Mouse (Mus musculus) limb, embryonic 13.5 days (tissue): Measurements from ENCODE around the gene Dlgap1. TPM values are rescaled to one million over a fixed set of nuclear protein-coding genes. Genes with fewer than 3 reads are reported as not detected.

Experiments used
- ATAC-seq: fragments of 200-750 bp; cut with Nextera tagmentation; 2 replicates; pipeline ENCODE4 v1.8.0; 2017; ENCODE audit warnings: low read depth, moderate number of reproducible peaks, moderate TSS enrichment; ENCODE audit not compliant: low FRiP score
- H3K27ac ChIP-seq: fragments of 300-500 bp; sonication (generic); 2 replicates; pipeline ENCODE4 v1.5.1; 2015; ENCODE audit warnings: inconsistent platforms, mild to moderate bottlenecking, moderate library complexity
- H3K27me3 ChIP-seq: fragments of 300-500 bp; sonication (generic); 2 replicates; pipeline ENCODE4 v1.6.1; 2015; ENCODE audit warnings: mild to moderate bottlenecking, inconsistent platforms
- H3K36me3 ChIP-seq: fragments of 300-500 bp; sonication (generic); 2 replicates; pipeline ENCODE4 v1.6.1; 2015; ENCODE audit warnings: inconsistent platforms, mild to moderate bottlenecking, moderate library complexity
- H3K4me1 ChIP-seq: fragments of 300-500 bp; sonication (generic); 2 replicates; pipeline ENCODE4 v1.6.1; 2015; ENCODE audit warnings: inconsistent platforms
- H3K4me2 ChIP-seq: fragments of 300-500 bp; sonication (generic); replicated peaks from 2 replicates; pipeline ENCODE4 v1.6.1; 2015; ENCODE audit warnings: inconsistent platforms, mild to moderate bottlenecking, moderate library complexity
- H3K4me3 ChIP-seq: fragments of 300-500 bp; sonication (generic); 2 replicates; pipeline ENCODE4 v1.5.1; 2015; ENCODE audit warnings: moderate library complexity, mild to moderate bottlenecking, inconsistent platforms
- H3K9ac ChIP-seq: fragments of 300-500 bp; sonication (generic); 2 replicates; pipeline ENCODE4 v1.6.1; 2015; ENCODE audit warnings: mild to moderate bottlenecking, inconsistent platforms
- H3K9me3 ChIP-seq: fragments of 300-500 bp; sonication (generic); 2 replicates; pipeline ENCODE4 v1.6.1; 2016; ENCODE audit warnings: inconsistent platforms
- WGBS: fragments of 180-500 bp; shearing (Covaris S2); methylation state at CpG from one replicate; pipeline ENCODE4 v1.1.7; 2015; 5-methylcytosine and 5-hydroxymethylcytosine counted together
- polyA plus RNA-seq: library from polyadenylated mRNA; unstranded; fragments of >200 nt; fragmentation: Nextera tagmentation; extraction: Ambion mirVana; gene quantifications from 2 replicates; pipeline ENCODE4 v1.2.1, GENCODE M21; 2015

Gene Dlgap1
- polyA plus RNA-seq, 1 experiment from 2014 or later = 9.2 TPM

- WGBS = 61% methylated on average over 7 of the region's 7 CpGs
- no peaks in the 10 kb centered on the region for H3K9me3 ChIP-seq
- no peak overlapping the region for H3K4me2 ChIP-seq
- H3K27ac ChIP-seq = no peak overlapping the region
- H3K36me3 ChIP-seq = no peaks in the 10 kb centered on the region
- H3K27me3 ChIP-seq = no peaks in the 10 kb centered on the region
- no peak overlapping the region for H3K9ac ChIP-seq
- no peaks in the 10 kb centered on the region for H3K4me1 ChIP-seq
- no peak overlapping the region for H3K4me3 ChIP-seq
- ATAC-seq = no peak
Measured at GRCm38 (mm10) chr17:70247342-70247741, 278.5 kb downstream of the Dlgap1 start.

- H3K9me3 ChIP-seq = no peaks in the 10 kb centered on the region
- H3K4me2 ChIP-seq = no peak overlapping the region
- H3K36me3 ChIP-seq = no peaks in the 10 kb centered on the region
- H3K4me1 ChIP-seq = no peaks in the 10 kb centered on the region
- no peak overlapping the region for H3K27ac ChIP-seq
- H3K9ac ChIP-seq = no peak overlapping the region
- 24% methylated on average over 6 of the region's 6 CpGs for WGBS
- no peak overlapping the region for H3K4me3 ChIP-seq
- ATAC-seq = no peak
- no peaks in the 10 kb centered on the region for H3K27me3 ChIP-seq
Measured at GRCm38 (mm10) chr17:70248250-70248649, 279.4 kb downstream of the Dlgap1 start.

GRCm38 (mm10) chr17:70252476-70252875 is 283.6 kb downstream of the Dlgap1 start:
- Histone ChIP-seq H3K27me3 (no peaks in the 10 kb centered on the region), H3K27ac (no peak overlapping the region), H3K4me2 (no peak overlapping the region), H3K4me1 (no peaks in the 10 kb centered on the region), H3K9ac (no peak overlapping the region), H3K4me3 (no peak overlapping the region), H3K36me3 (no peaks in the 10 kb centered on the region), H3K9me3 (no peaks in the 10 kb centered on the region)
- ATAC-seq = no peak
- WGBS = 84% methylated on average over 3 of the region's 3 CpGs

GRCm38 (mm10) chr17:70256371-70256770 is 287.5 kb downstream of the Dlgap1 start:
- Histone ChIP-seq H3K9ac (no peak overlapping the region), H3K27me3 (no peaks in the 10 kb centered on the region), H3K9me3 (no peaks in the 10 kb centered on the region), H3K27ac (no peak overlapping the region), H3K4me2 (no peak overlapping the region), H3K36me3 (no peaks in the 10 kb centered on the region), H3K4me3 (no peak overlapping the region), H3K4me1 (no peaks in the 10 kb centered on the region)
- ATAC-seq = no peak
- WGBS = 53% methylated on average over 4 of the region's 4 CpGs

GRCm38 (mm10) chr17:70263156-70263555 is 294.3 kb downstream of the Dlgap1 start:
- 65% methylated on average over 3 of the region's 3 CpGs for WGBS
- Histone ChIP-seq H3K4me1 (0 out of 2 replicates have a peak, but pooled peaks cover 3% of the 10 kb centered on the region), H3K4me3 (no peak overlapping the region), H3K27me3 (no peaks in the 10 kb centered on the region), H3K9me3 (no peaks in the 10 kb centered on the region), H3K36me3 (no peaks in the 10 kb centered on the region), H3K4me2 (no peak overlapping the region), H3K9ac (no peak overlapping the region), H3K27ac (no peak overlapping the region)
- ATAC-seq = no peak

- WGBS = 82% methylated on average over 2 of the region's 2 CpGs
Measured at GRCm38 (mm10) chr17:70272125-70272524, 303.3 kb downstream of the Dlgap1 start.

GRCm38 (mm10) chr17:70287708-70288107 is 318.8 kb downstream of the Dlgap1 start:
- no peak for ATAC-seq
- Histone ChIP-seq H3K9me3 (no peaks in the 10 kb centered on the region), H3K4me3 (no peak overlapping the region), H3K27me3 (no peaks in the 10 kb centered on the region), H3K4me1 (no peaks in the 10 kb centered on the region), H3K27ac (no peak overlapping the region), H3K36me3 (no peaks in the 10 kb centered on the region), H3K4me2 (no peak overlapping the region), H3K9ac (no peak overlapping the region)
- 85% methylated on average over 2 of the region's 2 CpGs for WGBS

More at GRCm38 (mm10) chr17:70272125-70272524, 303.3 kb downstream of the Dlgap1 start:
- Histone ChIP-seq H3K36me3 (no peaks in the 10 kb centered on the region), H3K4me3 (no peak overlapping the region), H3K4me1 (0 out of 2 replicates have a peak, but pooled peaks cover 2% of the 10 kb centered on the region), H3K27me3 (no peaks in the 10 kb centered on the region), H3K9me3 (no peaks in the 10 kb centered on the region), H3K4me2 (no peak overlapping the region), H3K9ac (no peak overlapping the region), H3K27ac (no peak overlapping the region)
- no peak for ATAC-seq

GRCm38 (mm10) chr17:70294106-70294505 is 325.2 kb downstream of the Dlgap1 start:
- no peak overlapping the region for H3K27ac ChIP-seq
- no peak overlapping the region for H3K4me2 ChIP-seq
- no peak overlapping the region for H3K9ac ChIP-seq
- H3K4me3 ChIP-seq = no peak overlapping the region
- 81% methylated on average over 7 of the region's 7 CpGs for WGBS
- H3K27me3 ChIP-seq = no peaks in the 10 kb centered on the region
- ATAC-seq = no peak
- no peaks in the 10 kb centered on the region for H3K36me3 ChIP-seq
- no peaks in the 10 kb centered on the region for H3K4me1 ChIP-seq
- H3K9me3 ChIP-seq = no peaks in the 10 kb centered on the region

- Histone ChIP-seq H3K27me3 (no peaks in the 10 kb centered on the region), H3K9ac (no peak overlapping the region), H3K4me2 (no peak overlapping the region), H3K9me3 (no peaks in the 10 kb centered on the region), H3K4me3 (no peak overlapping the region), H3K36me3 (no peaks in the 10 kb centered on the region), H3K4me1 (peaks cover 7% of the 10 kb centered on the region), H3K27ac (no peak overlapping the region)
- WGBS = 77% methylated on average over 9 of the region's 9 CpGs
- no peak for ATAC-seq
Measured at GRCm38 (mm10) chr17:70301941-70302478, 333.1 kb downstream of the Dlgap1 start.

- no peaks in the 10 kb centered on the region for H3K36me3 ChIP-seq
- 73% methylated on average over 2 of the region's 2 CpGs for WGBS
- H3K27me3 ChIP-seq = no peaks in the 10 kb centered on the region; the same call in 1 of the 2 replicates
- no peak overlapping the region for H3K4me3 ChIP-seq
- H3K9me3 ChIP-seq = no peaks in the 10 kb centered on the region
- H3K9ac ChIP-seq = no peak overlapping the region
- ATAC-seq = no peak
- peaks cover 9% of the 10 kb centered on the region for H3K4me1 ChIP-seq
- no peak overlapping the region for H3K27ac ChIP-seq
- H3K4me2 ChIP-seq = no peak overlapping the region
Measured at GRCm38 (mm10) chr17:70302656-70303055, 333.8 kb downstream of the Dlgap1 start.

- Histone ChIP-seq H3K36me3 (no peaks in the 10 kb centered on the region), H3K9me3 (no peaks in the 10 kb centered on the region), H3K27ac (no peak overlapping the region), H3K4me2 (no peak overlapping the region), H3K27me3 (no peaks in the 10 kb centered on the region; the same call in 1 of the 2 replicates), H3K4me1 (peaks cover 9% of the 10 kb centered on the region), H3K9ac (no peak overlapping the region), H3K4me3 (no peak overlapping the region)
- ATAC-seq = no peak
- WGBS = 84% methylated on average over 5 of the region's 5 CpGs
Measured at GRCm38 (mm10) chr17:70305021-70305420, 336.1 kb downstream of the Dlgap1 start.

GRCm38 (mm10) chr17:70307418-70308176 is 338.7 kb downstream of the Dlgap1 start:
- no peak for ATAC-seq
- no peak overlapping the region for H3K9ac ChIP-seq
- peaks cover 9% of the 10 kb centered on the region for H3K4me1 ChIP-seq
- H3K9me3 ChIP-seq = no peaks in the 10 kb centered on the region
- no peaks in the 10 kb centered on the region; the same call in 1 of the 2 replicates for H3K27me3 ChIP-seq
- no peaks in the 10 kb centered on the region for H3K36me3 ChIP-seq
- H3K4me2 ChIP-seq = no peak overlapping the region
- 70% methylated on average over 11 of the region's 11 CpGs for WGBS
- no peak overlapping the region for H3K4me3 ChIP-seq
- no peak overlapping the region for H3K27ac ChIP-seq
